Mouse (Mus musculus) liver, embryonic 16.5 days (tissue): ENCODE results near the gene Ajm1. TPM values are rescaled to one million over a fixed set of nuclear protein-coding genes. Genes with fewer than 3 reads are reported as not detected.
A peak's percentile ranks its signal among the peaks of the same experiment; 100 is the strongest.

Experiments
- ATAC-seq: fragments of 200-750 bp; cut with Nextera tagmentation; 2 replicates; pipeline ENCODE4 v1.8.0; 2017; ENCODE audit warnings: low read depth, mild to moderate bottlenecking, moderate number of reproducible peaks, moderate library complexity
- H3K27ac ChIP-seq: fragments of 300-500 bp; sonication (generic); 2 replicates; pipeline ENCODE4 v1.5.1; 2014; ENCODE audit warnings: mild to moderate bottlenecking, low read length
- H3K27me3 ChIP-seq: fragments of 300-500 bp; sonication (generic); 2 replicates; pipeline ENCODE4 v1.6.1; 2014; ENCODE audit warnings: low read depth, low read length, mixed read lengths; ENCODE audit not compliant: control insufficient read depth, insufficient read depth
- H3K36me3 ChIP-seq: fragments of 300-500 bp; sonication (generic); 2 replicates; pipeline ENCODE4 v1.6.1; 2014; ENCODE audit warnings: mild to moderate bottlenecking; ENCODE audit not compliant: control insufficient read depth, insufficient read depth
- H3K4me1 ChIP-seq: fragments of 300-500 bp; sonication (generic); 2 replicates; pipeline ENCODE4 v1.6.1; 2014; ENCODE audit warnings: low read depth, low read length, mixed read lengths; ENCODE audit not compliant: control insufficient read depth
- H3K4me2 ChIP-seq: fragments of 300-500 bp; sonication (generic); 2 replicates; pipeline ENCODE4 v1.6.1; 2014; ENCODE audit warnings: low read depth, low read length, mixed read lengths
- H3K4me3 ChIP-seq: fragments of 300-500 bp; sonication (generic); 2 replicates; pipeline ENCODE4 v1.5.1; 2014; ENCODE audit warnings: low read depth, mild to moderate bottlenecking, low read length
- H3K9ac ChIP-seq: fragments of 300-500 bp; sonication (generic); 2 replicates; pipeline ENCODE4 v1.6.1; 2014; ENCODE audit warnings: low read depth, low read length
- H3K9me3 ChIP-seq: fragments of 300-500 bp; sonication (generic); replicated peaks from 2 replicates; pipeline ENCODE4 v1.6.1; 2016; ENCODE audit warnings: low read length; ENCODE audit not compliant: control insufficient read depth
- whole genome bisulfite sequencing: fragments of 180-500 bp; shearing (Covaris S2); extraction: QIAGEN DNeasy Blood & Tissue Kit; methylation state at CpG from one replicate; pipeline ENCODE4 v1.1.7; 2014; ENCODE audit not compliant: insufficient replicate concordance; 5-methylcytosine and 5-hydroxymethylcytosine counted together
- polyA plus RNA-seq: library from polyadenylated mRNA; unstranded; fragments of >200 nt; fragmentation: Nextera tagmentation; extraction: Ambion mirVana; gene quantifications from 2 replicates; pipeline ENCODE4 v1.2.1, GENCODE M21; 2015

Gene Ajm1
- polyA plus RNA-seq, 1 experiment from 2014 or later, result 0.07 TPM

- peaks cover 2% of the 10 kb centered on the region; the same call in 1 of the 2 replicates for H3K36me3 ChIP-seq
- H3K4me3 ChIP-seq, result no peak overlapping the region
- no peak overlapping the region for H3K4me2 ChIP-seq
- no peak overlapping the region for H3K9ac ChIP-seq
- 21% methylated on average over 6 of the region's 6 CpGs for WGBS
- no peaks in the 10 kb centered on the region for H3K9me3 ChIP-seq
- ATAC-seq, result no peak
- H3K27me3 ChIP-seq, result peaks cover 58% of the 10 kb centered on the region
- H3K27ac ChIP-seq, result no peak overlapping the region
- H3K4me1 ChIP-seq, result peaks cover 43% of the 10 kb centered on the region
Measured at GRCm38 (mm10) chr2:25580621-25581101, 896 bp downstream of the Ajm1 start.

GRCm38 (mm10) chr2:25579737-25580460 lies 1.7 kb downstream of the Ajm1 start:
- 6% methylated on average over 27 of the region's 27 CpGs for whole genome bisulfite sequencing
- no peak overlapping the region for H3K4me3 ChIP-seq
- no peak for ATAC-seq
- H3K27me3 ChIP-seq, result peaks cover 59% of the 10 kb centered on the region
- peaks cover 2% of the 10 kb centered on the region; the same call in 1 of the 2 replicates for H3K36me3 ChIP-seq
- H3K9me3 ChIP-seq, result no peaks in the 10 kb centered on the region
- no peak overlapping the region for H3K27ac ChIP-seq
- H3K4me2 ChIP-seq, result no peak overlapping the region
- peaks cover 48% of the 10 kb centered on the region for H3K4me1 ChIP-seq
- H3K9ac ChIP-seq, result no peak overlapping the region

GRCm38 (mm10) chr2:25578796-25579736 lies 2.5 kb downstream of the Ajm1 start:
- H3K4me3 ChIP-seq, result no peak overlapping the region
- H3K9me3 ChIP-seq, result no peaks in the 10 kb centered on the region
- H3K27ac ChIP-seq, result no peak overlapping the region
- no peaks in the 10 kb centered on the region for H3K36me3 ChIP-seq
- H3K27me3 ChIP-seq, result peaks cover 59% of the 10 kb centered on the region
- WGBS, result 5% methylated on average over 71 of the region's 77 CpGs
- no peak for ATAC-seq
- H3K4me1 ChIP-seq, result peaks cover 51% of the 10 kb centered on the region
- no peak overlapping the region for H3K4me2 ChIP-seq
- no peak overlapping the region for H3K9ac ChIP-seq

- Histone ChIP-seq H3K4me2 (peak overlapping the region; percentile 30; the same call in 1 of the 2 replicates), H3K4me3 (peak overlapping the region; percentile 19; the same call in 1 of the 2 replicates), H3K27ac (no peak overlapping the region), H3K9me3 (no peaks in the 10 kb centered on the region), H3K27me3 (peaks cover 59% of the 10 kb centered on the region), H3K4me1 (peaks cover 58% of the 10 kb centered on the region), H3K36me3 (no peaks in the 10 kb centered on the region), H3K9ac (no peak overlapping the region)
- ATAC-seq, result no peak
- 5% methylated on average over 75 of the region's 75 CpGs for WGBS
Measured at GRCm38 (mm10) chr2:25577951-25578795, 3.4 kb downstream of the Ajm1 start.

GRCm38 (mm10) chr2:25576965-25577891 lies 4.3 kb downstream of the Ajm1 start:
- H3K27ac ChIP-seq, result no peak overlapping the region
- 18% methylated on average over 92 of the region's 92 CpGs for WGBS
- no peaks in the 10 kb centered on the region for H3K36me3 ChIP-seq
- no peak for ATAC-seq
- 0 out of 2 replicates have a peak overlapping the region, but pooled peaks have one; percentile 30 for H3K4me2 ChIP-seq
- no peak overlapping the region for H3K9ac ChIP-seq
- H3K27me3 ChIP-seq, result peaks cover 59% of the 10 kb centered on the region
- peak overlapping the region; percentile 19; the same call in 1 of the 2 replicates for H3K4me3 ChIP-seq
- no peaks in the 10 kb centered on the region for H3K9me3 ChIP-seq
- peaks cover 57% of the 10 kb centered on the region for H3K4me1 ChIP-seq

- Histone ChIP-seq H3K4me1 (peaks cover 49% of the 10 kb centered on the region), H3K4me2 (peak overlapping the region; percentile 88; the same call in 1 of the 2 replicates), H3K27me3 (peaks cover 57% of the 10 kb centered on the region), H3K9ac (no peak overlapping the region), H3K9me3 (no peaks in the 10 kb centered on the region), H3K27ac (no peak overlapping the region), H3K36me3 (no peaks in the 10 kb centered on the region), H3K4me3 (no peak overlapping the region)
- WGBS, result 72% methylated on average over 16 of the region's 16 CpGs
- no peak for ATAC-seq
Measured at GRCm38 (mm10) chr2:25576028-25576850, 5.3 kb downstream of the Ajm1 start.

- 18% methylated on average over 21 of the region's 21 CpGs for WGBS
Measured at GRCm38 (mm10) chr2:25575432-25576027, 6.0 kb downstream of the Ajm1 start.

More at GRCm38 (mm10) chr2:25575432-25576027, 6.0 kb downstream of the Ajm1 start:
- Histone ChIP-seq H3K27me3 (peaks cover 50% of the 10 kb centered on the region), H3K27ac (0 out of 2 replicates have a peak overlapping the region, but pooled peaks have one; percentile 9), H3K4me1 (peaks cover 42% of the 10 kb centered on the region), H3K36me3 (no peaks in the 10 kb centered on the region), H3K4me3 (peak overlapping the region; percentile 72), H3K9me3 (no peaks in the 10 kb centered on the region), H3K4me2 (peak overlapping the region; percentile 88), H3K9ac (peak overlapping the region; percentile 62)
- ATAC-seq, result no peak
